In the genomic region with DNA sequence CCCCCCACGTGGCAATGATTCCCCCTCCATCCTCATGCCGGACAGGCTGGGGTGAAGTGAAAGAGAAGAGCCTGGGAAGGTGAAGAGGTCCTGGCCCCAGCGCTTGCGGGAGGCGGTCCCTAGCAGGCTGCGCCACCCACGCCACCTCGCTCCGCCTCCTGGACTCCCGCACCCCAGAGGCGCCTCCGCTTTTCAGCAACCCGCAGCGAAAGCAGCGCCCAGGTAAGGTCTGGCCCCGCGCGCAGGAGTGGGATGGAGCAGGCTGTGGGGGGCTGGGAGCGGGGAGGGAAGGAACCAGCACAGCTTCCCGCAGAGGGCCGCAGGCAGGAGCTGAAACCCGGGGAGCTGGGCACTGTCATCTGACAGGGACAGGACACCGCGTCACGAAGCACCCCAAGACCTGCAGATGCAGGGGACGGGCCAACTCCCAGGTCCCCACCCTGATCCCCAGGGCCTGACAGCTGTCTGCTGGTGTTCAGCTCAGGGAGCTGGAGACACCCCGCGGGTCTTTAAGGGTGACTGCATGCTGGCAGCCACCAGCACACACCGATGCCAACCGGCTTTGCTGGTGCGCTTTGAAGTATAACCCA, we compare ENCODE assay signal across 8 mouse cellular contexts. TPM values are rescaled to one million over a fixed set of nuclear protein-coding genes. Genes with fewer than 3 reads are reported as not detected.
DNase-seq lines count a peak whose midpoint lies in the region; ATAC-seq and TF ChIP-seq lines count a peak whose summit lies in the region.

A gene (plus strand): TSS at position 157 of the 590 bp plus-strand sequence.

- peak within 1 kb of the TSS; percentile 87 for H3K4me2 ChIP-seq in stomach, embryonic 14.5 days (replicated peaks; ENCODE audit: low read depth, low read length)

- H3K27ac ChIP-seq in cortical plate, adult 2 months (ENCODE audit: insufficient read depth, low read length): no peak within 1 kb of the TSS
- H3K27ac ChIP-seq in stomach, embryonic 14.5 days (ENCODE audit: low read length): no peak within 1 kb of the TSS

- H3K4me1 ChIP-seq in cortical plate, adult 2 months (ENCODE audit: control insufficient read depth, insufficient read depth, low read length): no peaks in the 10 kb centered on the region; the same call in 1 of the 2 replicates
- H3K4me1 ChIP-seq in stomach, embryonic 14.5 days (ENCODE audit: control insufficient read depth, insufficient read depth, low read length): peaks cover 13% of the 10 kb centered on the region; the same call in 1 of the 2 replicates

- DNase-seq in adrenal gland, adult (ENCODE audit: inconsistent age in 2 of 2, low spot score in 1 of 2): peak; percentile 15 to 72
- no peak for DNase-seq in adrenal gland, postnatal 4 days (ENCODE audit: low spot score in 2 of 2)
- peak; percentile 43 for DNase-seq in CD4-positive helper T cell, adult 2 months (ENCODE audit: low read depth, low spot score)
- DNase-seq in layer of hippocampus, postnatal 25 days (ENCODE audit: extremely low spot score in 1 of 2, low spot score in 1 of 2): peak; percentile 10 to 24

- no peaks in the 10 kb centered on the region for H3K36me3 ChIP-seq in stomach, embryonic 14.5 days (ENCODE audit: control insufficient read depth, insufficient read depth, low read length)

- TF ChIP-seq POLR2A in cortical plate, adult 2 months (IDR thresholded peaks at IDR 0.05; ENCODE audit: extremely low read depth, insufficient read depth, low read length): no peak

- peak within 1 kb of the TSS; percentile 55 for H3K4me3 ChIP-seq in cortical plate, adult 2 months (ENCODE audit: insufficient read depth, low read length)
- peak within 1 kb of the TSS; percentile 42 for H3K4me3 ChIP-seq in stomach, embryonic 14.5 days (ENCODE audit: low read depth, low read length)

- peak within 1 kb of the TSS; percentile 25; the same call in 1 of the 2 replicates for H3K9ac ChIP-seq in stomach, embryonic 14.5 days (replicated peaks; ENCODE audit: low read depth, low read length)

- peak; percentile 34 to 50; a peak in 3 of 4 replicates for ATAC-seq in hematopoietic stem cell, adult 5-6 weeks (replicated peaks in 1 of 2; ENCODE audit: insufficient read depth in 1 of 2, low FRiP score in 2 of 2, low TSS enrichment in 1 of 2, low read depth in 1 of 2, poor library complexity in 2 of 2, severe bottlenecking in 2 of 2)
- ATAC-seq in megakaryocyte-erythroid progenitor cell, adult 5-6 weeks (replicated peaks; ENCODE audit: low FRiP score, low TSS enrichment, poor library complexity, severe bottlenecking): peak; percentile 72
- 0 out of 2 replicates have a peak, but pooled peaks have one; percentile 59 for ATAC-seq in stomach, embryonic 14.5 days (ENCODE audit: insufficient number of reproducible peaks, insufficient read depth, low FRiP score, low read depth)

- H3K9me3 ChIP-seq in stomach, embryonic 14.5 days (ENCODE audit: control insufficient read depth, low read depth, low read length): no peaks in the 10 kb centered on the region

- no peaks in the 10 kb centered on the region for H3K27me3 ChIP-seq in stomach, embryonic 14.5 days (ENCODE audit: control insufficient read depth, insufficient read depth, low read length)

- 1% methylated on average over 31 of the region's 31 CpGs for WGBS in stomach, embryonic 14.5 days

- TF ChIP-seq CTCF in cortical plate, adult 2 months (IDR thresholded peaks at IDR 0.05; ENCODE audit: extremely low read depth, insufficient read depth, low read length): no peak

RNA-seq across cellular contexts. Expression of the gene that starts here (rescaled TPM):
- total RNA-seq in adrenal gland, postnatal 4 days (2021): 1 to 10 TPM in 1 of 2 experiments, under 1 TPM in 1; 0.68 to 2.2 TPM
- 7.0 and 8.0 TPM in 2 replicates for polyA plus RNA-seq in cortical plate, adult 2 months (2012; rRNA removed)
- 0.75 TPM in 1 of 2 replicates, not detected in the other for total RNA-seq in hematopoietic stem cell, adult 5-6 weeks (2017)
- 1 to 10 TPM; 6.1 to 6.6 TPM for total RNA-seq in layer of hippocampus, postnatal 25 days (2021)
- not detected in 2 replicates for total RNA-seq in megakaryocyte-erythroid progenitor cell, adult 5-6 weeks (2014; fragmentation: Nextera tagmentation)
- 0.27 TPM in 1 of 2 replicates, not detected in the other for total RNA-seq in megakaryocyte-erythroid progenitor cell, adult 5-6 weeks (2017)
- polyA plus RNA-seq in stomach, embryonic 14.5 days (2014; fragmentation: Nextera tagmentation; extraction: Ambion mirVana): 6.3 and 7.7 TPM in 2 replicates

Comparison
In these comparisons a context has a peak if more than half of its experiments do, and no peak if none do; other contexts are left out.
1. DNase-seq: peak in adrenal gland, adult (2 of 2), CD4-positive helper T cell, adult 2 months (single experiment) and layer of hippocampus, postnatal 25 days (2 of 2); none in adrenal gland, postnatal 4 days (0 of 2).
2. Peak in ATAC-seq in hematopoietic stem cell, adult 5-6 weeks; RNA of the gene not detected or under 1 TPM.
3. Peak in ATAC-seq in megakaryocyte-erythroid progenitor cell, adult 5-6 weeks; RNA of the gene not detected or under 1 TPM.
4. Peak in every context shown above with its lines, with median percentiles within 50 percentile points of each other: ATAC-seq.